ENCODE assay signal across 8 mouse cellular contexts in genomic region chr19:37550101-37551039, GRCm38 (mm10). TPM values are rescaled to one million over a fixed set of nuclear protein-coding genes. Genes with fewer than 3 reads are reported as not detected.
DNase-seq lines count a peak whose midpoint lies in the region; ATAC-seq lines count a peak whose summit lies in the region.

TSS of gene Exoc6 (plus strand) at chr19:37550418.

- DNase-seq in adipocyte (ENCODE audit: low spot score) = peak; percentile 69
- peak; percentile 77 for DNase-seq in embryo, embryonic 10 days (ENCODE audit: low spot score)
- DNase-seq in gastrocnemius, postnatal 14 days = peak; percentile 73
- peak; percentile 55 to 78 for DNase-seq in left cerebral cortex, postnatal 14 days (ENCODE audit: low spot score in 2 of 2)
- peak; percentile 76 for DNase-seq in right cerebral cortex, postnatal 14 days
- DNase-seq in yolk sac, embryonic 10.5 days (ENCODE audit: low spot score) = peak; percentile 86

- peak; percentile 71 for ATAC-seq in inflammation-experienced regulatory T-cells, adult 6 months
- ATAC-seq in megakaryocyte-erythroid progenitor cell, adult 5-6 weeks (replicated peaks; ENCODE audit: low FRiP score, low TSS enrichment, poor library complexity, severe bottlenecking) = peak; percentile 68

- intact Hi-C loops in gastrocnemius, postnatal 14 days (cut with DNase I; ENCODE audit: low total_unique reads) = no loop called here
- intact Hi-C loops in left cerebral cortex, postnatal 14 days (cut with DNase I) = no loop called here

RNA-seq across cellular contexts. Expression of gene Exoc6, which starts in this region (rescaled TPM):
- total RNA-seq in gastrocnemius, postnatal 14 days (2021) = 10 to 100 TPM; 39.4 to 41.9 TPM
- 10 to 100 TPM; 33.8 to 49.4 (median 36.4) TPM for polyA plus RNA-seq in inflammation-experienced regulatory T-cells, adult 6 months (2017; shearing (Covaris generic))
- 10 to 100 TPM; 44.8 to 48.8 TPM for total RNA-seq in left cerebral cortex, postnatal 14 days (2021)
- total RNA-seq in megakaryocyte-erythroid progenitor cell, adult 5-6 weeks (2014; fragmentation: Nextera tagmentation) = 46.9 and 49.2 TPM in 2 replicates
- 104 and 109 TPM in 2 replicates for total RNA-seq in megakaryocyte-erythroid progenitor cell, adult 5-6 weeks (2017)

Comparison
In these comparisons a context has a peak if more than half of its experiments do, and no peak if none do; other contexts are left out.
1. Peak in every context shown above with its lines: DNase-seq and ATAC-seq.